In the genomic region with DNA sequence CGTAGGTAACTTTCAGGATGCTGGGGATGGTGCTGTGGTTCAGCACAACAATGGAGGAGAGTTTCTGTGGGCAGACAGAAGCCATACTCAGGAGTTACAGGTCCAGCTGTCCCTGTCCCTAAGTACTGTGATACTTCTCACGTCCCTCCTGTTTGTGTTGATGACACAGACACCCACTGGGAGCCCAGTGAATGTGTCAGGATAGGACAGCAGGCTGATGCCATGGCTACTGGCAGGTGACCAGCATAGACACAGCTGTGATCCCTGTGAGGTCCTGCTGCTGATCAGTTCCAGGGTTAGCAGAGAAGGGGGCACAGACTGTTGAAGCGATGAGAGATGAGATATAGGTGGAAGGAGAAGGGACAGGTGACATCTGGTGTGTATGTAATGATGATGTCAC, we compare ENCODE assay signal across 22 mouse cellular contexts. TPM values are rescaled to one million over a fixed set of nuclear protein-coding genes. Genes with fewer than 3 reads are reported as not detected.
"Had no signal": no experiment of that assay in that cellular context is flagged by ENCODE, and none has a peak within 500 bp of the region (broad histone marks: within the 10 kb centered on the region; RNA-seq: fewer than 3 reads in every experiment).

No protein-coding gene starts in this region.

- DNase-seq: heart, adult 2 months; heart, postnatal 10 days; heart, postnatal 14 days; heart, postnatal 36 days; heart, postnatal 4 days; kidney, adult 18-20 months; kidney, adult 2 months; kidney, adult 8-10 months; kidney, adult 9 months; kidney, postnatal 14 days; kidney, postnatal 25 days; kidney, postnatal 4 days; layer of hippocampus, adult 9-11 months; layer of hippocampus, postnatal 36 days had no signal

RNA-seq across cellular contexts. Expression of a gene that starts 14.4 kb away (rescaled TPM):
- total RNA-seq: heart, adult 2 months; heart, postnatal 10 days; heart, postnatal 14 days; heart, postnatal 25 days; heart, postnatal 36 days; heart, postnatal 4 days; layer of hippocampus, adult 18-20 months; layer of hippocampus, adult 2 months; layer of hippocampus, adult 8-10 months; layer of hippocampus, postnatal 14 days; layer of hippocampus, postnatal 25 days; layer of hippocampus, postnatal 36 days; left cerebral cortex, adult 18-20 months had no signal

RNA-seq across cellular contexts. Expression of a gene that starts 38.4 kb away (rescaled TPM):
- total RNA-seq: hematopoietic stem cell, adult 5-6 weeks had no signal
